Mouse (Mus musculus) ovary, postnatal 10 days (tissue): ENCODE measurements around the gene Pmm2.
A peak's percentile ranks its signal among the peaks of the same experiment; 100 is the strongest.

ENCODE experiments used
- DNase-seq: peaks from one replicate; pipeline ENCODE4 v3.0.0; 2022; ENCODE audit warnings: low spot score

The Pmm2 gene

GRCm38 (mm10) chr16:8637217-8638051, at the start of gene Pmm2, which contains the start of gene Tmem186:
Gene Pmm2 (plus strand): TSS chr16:8637674.
Gene Tmem186 (minus strand): TSS chr16:8637712.
- peak; percentile 55 for DNase-seq

GRCm38 (mm10) chr16:8595411-8595810, 42.1 kb upstream of the Pmm2 start:
- DNase-seq, result no peak

GRCm38 (mm10) chr16:8596336-8596735, 41.1 kb upstream of the Pmm2 start:
- DNase-seq, result no peak

- no peak for DNase-seq
Observed at GRCm38 (mm10) chr16:8597516-8597915, 40.0 kb upstream of the Pmm2 start.

- DNase-seq, result no peak
Observed at GRCm38 (mm10) chr16:8603789-8604188, 33.7 kb upstream of the Pmm2 start.

- no peak for DNase-seq
Observed at GRCm38 (mm10) chr16:8610397-8610796, 27.1 kb upstream of the Pmm2 start.

- DNase-seq, result no peak
Observed at GRCm38 (mm10) chr16:8612214-8613005, 25.1 kb upstream of the Pmm2 start.

GRCm38 (mm10) chr16:8613039-8613438, 24.4 kb upstream of the Pmm2 start:
- DNase-seq, result no peak

- DNase-seq, result no peak
Observed at GRCm38 (mm10) chr16:8613447-8613846, 24.0 kb upstream of the Pmm2 start.

- no peak for DNase-seq
Observed at GRCm38 (mm10) chr16:8619659-8620314, 17.7 kb upstream of the Pmm2 start.

- DNase-seq, result no peak
Observed at GRCm38 (mm10) chr16:8620315-8621115, 17.0 kb upstream of the Pmm2 start.

GRCm38 (mm10) chr16:8630419-8630818, 7.1 kb upstream of the Pmm2 start:
- DNase-seq, result no peak

- DNase-seq, result no peak
Observed at GRCm38 (mm10) chr16:8631428-8631827, 6.0 kb upstream of the Pmm2 start.

- peak; percentile 13 for DNase-seq
Observed at GRCm38 (mm10) chr16:8636867-8637216, 632 bp upstream of the Pmm2 start.

- DNase-seq, result no peak
Observed at GRCm38 (mm10) chr16:8638131-8638530, 657 bp downstream of the Pmm2 start.

- no peak for DNase-seq
Observed at GRCm38 (mm10) chr16:8639466-8640191, 2.2 kb downstream of the Pmm2 start.

- DNase-seq, result no peak
Observed at GRCm38 (mm10) chr16:8643855-8644254, 6.4 kb downstream of the Pmm2 start.

- DNase-seq, result no peak
Observed at GRCm38 (mm10) chr16:8645546-8645945, 8.1 kb downstream of the Pmm2 start.

- no peak for DNase-seq
Observed at GRCm38 (mm10) chr16:8650007-8650406, 12.5 kb downstream of the Pmm2 start.

GRCm38 (mm10) chr16:8655108-8655507, 17.6 kb downstream of the Pmm2 start:
- DNase-seq, result no peak

GRCm38 (mm10) chr16:8655599-8655998, 18.1 kb downstream of the Pmm2 start:
- DNase-seq, result no peak
